Mouse (Mus musculus) G1E (cell line): ENCODE results near the gene 9430097D07Rik. TPM values are rescaled to one million over a fixed set of nuclear protein-coding genes. Genes with fewer than 3 reads are reported as not detected.

ENCODE experiments used
- ATAC-seq: 2 replicates; pipeline ENCODE4 v1.8.0; 2016; ENCODE audit warnings: mild to moderate bottlenecking; ENCODE audit not compliant: insufficient number of reproducible peaks, poor library complexity, low FRiP score, severe bottlenecking; ENCODE audit errors: extremely low read depth
- DNase-seq: peaks from one replicate; pipeline ENCODE4 v3.0.0; 2012; ENCODE audit warnings: low spot score
- H3K27me3 ChIP-seq: 2 replicates; pipeline ENCODE4 v1.6.1; 2012; ENCODE audit warnings: mild to moderate bottlenecking, low read length, inconsistent platforms; ENCODE audit not compliant: insufficient read depth
- H3K36me3 ChIP-seq: replicated peaks from 2 replicates; pipeline ENCODE3; 2012; ENCODE audit warnings: mild to moderate bottlenecking, inconsistent platforms
- H3K4me1 ChIP-seq: 2 replicates; pipeline ENCODE4 v1.6.1; 2012; ENCODE audit warnings: low read depth, low read length, inconsistent platforms, mixed read lengths; ENCODE audit not compliant: insufficient read depth
- H3K4me3 ChIP-seq: 2 replicates; pipeline ENCODE4 v1.5.1; 2012; ENCODE audit warnings: low read depth, mild to moderate bottlenecking, inconsistent platforms, low read length, moderate library complexity, mixed read lengths
- H3K9me3 ChIP-seq: replicated peaks from 2 replicates; pipeline ENCODE4 v1.6.1; 2012; ENCODE audit warnings: inconsistent platforms
- CTCF ChIP-seq: IDR thresholded peaks from 2 replicates; pipeline ENCODE4 v1.5.1; 2012; ENCODE audit warnings: low read depth, low read length, inconsistent platforms, mixed read lengths
- GATA1 ChIP-seq: IDR thresholded peaks from 2 replicates; pipeline ENCODE4 v1.6.1; 2012; ENCODE audit warnings: borderline replicate concordance, low read length, inconsistent platforms, mixed read lengths
- GATA2 ChIP-seq: IDR thresholded peaks from 2 replicates; pipeline ENCODE4 v1.6.1; 2012; ENCODE audit warnings: low read depth, low read length, inconsistent platforms, borderline replicate concordance
- POLR2AphosphoS5 ChIP-seq: IDR thresholded peaks from 2 replicates; pipeline ENCODE4 v1.6.1; 2012; ENCODE audit warnings: low read depth, low read length, inconsistent platforms; ENCODE audit not compliant: insufficient replicate concordance
- TAL1 ChIP-seq: conservative IDR thresholded peaks from 2 replicates; pipeline ENCODE4 v1.6.1; 2012; ENCODE audit warnings: low read depth, low read length, inconsistent platforms, mixed read lengths
- polyA plus RNA-seq: library from polyadenylated mRNA; stranded (reverse); fragments of >175 nt; gene quantifications from 2 replicates; pipeline ENCODE4 v1.2.3, GENCODE M21; 2012
- total RNA-seq, 2 experiments: library from RNA; stranded (forward) in 1 of 2; stranded (reverse) in 1 of 2; fragments of 200-1000 nt in 1 of 2; fragments of >200 nt in 1 of 2; fragmentation: Nextera tagmentation in 1 of 2; gene quantifications; 2 replicates each; pipeline ENCODE4 v1.2.3; 2014 to 2017

Gene 9430097D07Rik
- total and polyA plus RNA-seq, 3 experiments = 0.11 TPM; not detected in 2

GRCm38 (mm10) chr2:32553592-32554148 lies 21.8 kb downstream of the 9430097D07Rik start:
- Histone ChIP-seq H3K27me3 (peaks cover 21% of the 10 kb centered on the region; the same call in 1 of the 2 replicates), H3K4me3 (no peak overlapping the region), H3K4me1 (peaks cover 34% of the 10 kb centered on the region), H3K9me3 (no peaks in the 10 kb centered on the region), H3K36me3 (peaks cover 80% of the 10 kb centered on the region)
- DNase-seq = no peak
- no peak for ATAC-seq
- TF ChIP-seq POLR2AphosphoS5 = no peak
- no peak for TF ChIP-seq CTCF
- TF ChIP-seq GATA1 = no peak
- no peak for TF ChIP-seq GATA2
- TF ChIP-seq TAL1 = no peak

- Histone ChIP-seq H3K4me1 (peaks cover 28% of the 10 kb centered on the region), H3K4me3 (no peak overlapping the region), H3K9me3 (no peaks in the 10 kb centered on the region), H3K36me3 (peaks cover 78% of the 10 kb centered on the region), H3K27me3 (peaks cover 15% of the 10 kb centered on the region; the same call in 1 of the 2 replicates)
- DNase-seq (no peak), ATAC-seq (no peak)
- TF ChIP-seq TAL1 (no peak), POLR2AphosphoS5 (no peak), CTCF (no peak), GATA1 (no peak), GATA2 (no peak)
Measured at GRCm38 (mm10) chr2:32551236-32551635, 24.2 kb downstream of the 9430097D07Rik start.

GRCm38 (mm10) chr2:32549764-32550163 lies 25.7 kb downstream of the 9430097D07Rik start:
- peaks cover 80% of the 10 kb centered on the region for H3K36me3 ChIP-seq
- DNase-seq = no peak
- H3K4me1 ChIP-seq = peaks cover 17% of the 10 kb centered on the region
- H3K4me3 ChIP-seq = no peak overlapping the region
- H3K9me3 ChIP-seq = no peaks in the 10 kb centered on the region
- TF ChIP-seq CTCF (no peak), TAL1 (no peak), POLR2AphosphoS5 (no peak), GATA2 (no peak), GATA1 (no peak)
- no peak for ATAC-seq
- H3K27me3 ChIP-seq = peaks cover 15% of the 10 kb centered on the region; the same call in 1 of the 2 replicates

GRCm38 (mm10) chr2:32549171-32549570 lies 26.3 kb downstream of the 9430097D07Rik start:
- Histone ChIP-seq H3K4me1 (peaks cover 16% of the 10 kb centered on the region), H3K9me3 (no peaks in the 10 kb centered on the region), H3K27me3 (peaks cover 14% of the 10 kb centered on the region; the same call in 1 of the 2 replicates), H3K4me3 (no peak overlapping the region), H3K36me3 (peaks cover 82% of the 10 kb centered on the region)
- DNase-seq = no peak
- no peak for TF ChIP-seq GATA2
- TF ChIP-seq CTCF = no peak
- TF ChIP-seq TAL1 = no peak
- TF ChIP-seq POLR2AphosphoS5 = no peak
- no peak for TF ChIP-seq GATA1
- ATAC-seq = no peak

DNA sequence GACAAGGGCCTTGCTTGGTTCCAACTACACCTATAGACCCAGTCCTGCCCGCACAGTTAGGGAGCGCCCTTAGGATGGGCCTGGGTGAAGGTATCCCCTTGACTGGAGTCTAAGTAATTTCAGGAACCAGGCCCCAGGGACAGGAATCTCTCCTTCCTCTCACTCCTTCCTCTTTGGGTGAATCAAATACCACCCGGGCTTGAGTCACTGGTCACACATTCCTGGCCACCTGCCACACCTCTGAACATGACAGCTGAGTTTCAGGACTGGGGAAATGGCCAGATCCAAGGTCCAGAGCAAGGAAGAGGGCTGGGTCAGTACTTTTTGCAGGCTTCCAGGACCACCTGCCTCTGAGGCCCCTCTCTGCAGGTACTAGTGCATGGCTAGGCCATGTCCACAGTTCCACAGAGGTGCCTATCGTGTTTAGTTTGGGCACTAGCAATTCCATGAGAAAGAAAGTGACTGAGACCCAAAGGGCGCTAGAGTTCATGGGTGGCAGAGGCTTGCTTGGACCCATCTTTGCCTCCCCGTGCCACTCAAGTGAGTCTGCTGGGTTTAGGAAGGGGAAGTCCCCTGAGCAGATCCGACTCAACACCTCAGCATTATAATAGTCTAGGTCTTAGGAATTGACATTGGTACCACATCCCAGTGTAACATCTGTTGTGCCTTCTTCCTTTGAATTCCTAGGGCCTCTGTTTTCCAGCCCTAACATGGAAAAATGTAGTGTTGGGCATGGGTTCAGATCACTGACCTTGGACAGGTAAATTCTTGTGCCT lies 27.3 kb downstream of the 9430097D07Rik start:
- no peak for ATAC-seq
- TF ChIP-seq CTCF = no peak
- no peak for TF ChIP-seq POLR2AphosphoS5
- no peak for TF ChIP-seq GATA1
- no peak for TF ChIP-seq TAL1
- no peak for TF ChIP-seq GATA2

DNA sequence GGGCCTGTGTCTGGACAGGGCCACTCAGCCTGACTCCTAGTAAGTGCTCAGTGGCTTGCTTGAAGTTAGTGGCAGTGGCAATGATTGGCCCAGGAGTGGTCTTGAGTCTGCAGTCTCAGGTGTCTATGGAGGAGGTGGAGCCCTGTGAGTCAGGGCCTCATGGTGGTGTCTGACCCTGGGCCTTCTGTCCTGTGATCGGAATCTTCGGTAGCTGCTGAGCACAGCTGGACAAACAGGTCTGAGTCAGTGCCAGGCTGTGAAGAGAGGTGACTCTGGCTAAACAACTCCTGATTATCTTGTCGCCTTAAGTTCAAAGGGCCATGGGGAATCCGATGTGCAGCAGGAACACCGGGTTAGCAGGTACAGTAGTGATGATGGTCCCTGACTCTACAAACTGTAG lies 28.1 kb downstream of the 9430097D07Rik start:
- TF ChIP-seq CTCF (no peak), POLR2AphosphoS5 (no peak), TAL1 (no peak), GATA1 (no peak), GATA2 (no peak)
- H3K36me3 ChIP-seq = peaks cover 88% of the 10 kb centered on the region
- H3K4me1 ChIP-seq = peaks cover 11% of the 10 kb centered on the region
- H3K27me3 ChIP-seq = peaks cover 13% of the 10 kb centered on the region; the same call in 1 of the 2 replicates
- H3K9me3 ChIP-seq = no peaks in the 10 kb centered on the region
- H3K4me3 ChIP-seq = no peak overlapping the region
- ATAC-seq = no peak
- DNase-seq = no peak

More for the DNA sequence above, 27.3 kb downstream of the 9430097D07Rik start:
- peaks cover 13% of the 10 kb centered on the region; the same call in 1 of the 2 replicates for H3K27me3 ChIP-seq
- no peaks in the 10 kb centered on the region for H3K9me3 ChIP-seq
- H3K4me1 ChIP-seq = peaks cover 9% of the 10 kb centered on the region; the same call in 1 of the 2 replicates
- no peak for DNase-seq
- peaks cover 84% of the 10 kb centered on the region for H3K36me3 ChIP-seq
- no peak overlapping the region for H3K4me3 ChIP-seq
